Mouse (Mus musculus): Measurements from ENCODE around the gene Trmo.

GRCm38 (mm10) chr4:46367487-46367959 is 21.7 kb downstream of the Trmo start:
- TF ChIP-seq USF1 (IDR thresholded peaks at IDR 0.05; ENCODE audit: low read depth) (no peak), CTCF (IDR thresholded peaks at IDR 0.05; ENCODE audit: control insufficient read depth, insufficient read depth, insufficient read length) (no peak)
